Mouse (Mus musculus) regulatory T cell (primary cell): ENCODE data around the gene Fndc3b.
"Not testable (repeated sequence)": the region's sequence is repeated elsewhere in the genome, so short reads cannot be mapped to it uniquely, and the experiment has no call there.

ENCODE experiments used
- in situ Hi-C: fragments of 300-600 bp; cut with MboI, MseI; formaldehyde crosslinking; loops from one replicate; pipeline ENCODE4 v1.15.1; 2025; ENCODE audit warnings: high pct_unique_total_duplicates

The Fndc3b gene

GRCm38 (mm10) chr3:27427406-27427805 is 283.7 kb downstream of the Fndc3b start:
- in situ Hi-C loops = no loop called here

- in situ Hi-C loops = no loop called here
These were observed 286.9 kb downstream of the Fndc3b start for GRCm38 (mm10) chr3:27424049-27424667.

- in situ Hi-C loops = no loop called here
These were observed 288.6 kb downstream of the Fndc3b start for GRCm38 (mm10) chr3:27422521-27422920.

GRCm38 (mm10) chr3:27421980-27422379 is 289.1 kb downstream of the Fndc3b start:
- in situ Hi-C loops = no loop called here

- in situ Hi-C loops = no loop called here
These were observed 292.5 kb downstream of the Fndc3b start for GRCm38 (mm10) chr3:27418602-27419001.

GRCm38 (mm10) chr3:27416786-27417185 is 294.3 kb downstream of the Fndc3b start:
- in situ Hi-C loops = no loop called here

- in situ Hi-C loops = no loop called here
These were observed 297.5 kb downstream of the Fndc3b start for GRCm38 (mm10) chr3:27413566-27413965.

- in situ Hi-C loops = no loop called here
These were observed 299.8 kb downstream of the Fndc3b start for GRCm38 (mm10) chr3:27411286-27411685.

- in situ Hi-C loops = no loop called here
These were observed 302.5 kb downstream of the Fndc3b start for GRCm38 (mm10) chr3:27408564-27408963.

GRCm38 (mm10) chr3:27406440-27406839 is 304.7 kb downstream of the Fndc3b start:
- in situ Hi-C loops = no loop called here

GRCm38 (mm10) chr3:27400996-27401395 is 310.1 kb downstream of the Fndc3b start:
- in situ Hi-C loops = not testable (repeated sequence)

GRCm38 (mm10) chr3:27389923-27390322 is 321.2 kb downstream of the Fndc3b start:
- in situ Hi-C loops = no loop called here

GRCm38 (mm10) chr3:27384836-27385235 is 326.3 kb downstream of the Fndc3b start:
- in situ Hi-C loops = no loop called here

- in situ Hi-C loops = no loop called here
These were observed 333.2 kb downstream of the Fndc3b start for GRCm38 (mm10) chr3:27377935-27378334.

GRCm38 (mm10) chr3:27374396-27374795 is 336.7 kb downstream of the Fndc3b start:
- in situ Hi-C loops = no loop called here

- in situ Hi-C loops = no loop called here
These were observed 339.1 kb downstream of the Fndc3b start for GRCm38 (mm10) chr3:27371725-27372650.

- in situ Hi-C loops = no loop called here
These were observed 339.9 kb downstream of the Fndc3b start, which contains the start of gene Ghsr for GRCm38 (mm10) chr3:27371276-27371621. Gene Ghsr, plus strand, starts transcription at chr3:27371351.

GRCm38 (mm10) chr3:27370582-27371275 is 340.4 kb downstream of the Fndc3b start:
- in situ Hi-C loops = no loop called here

GRCm38 (mm10) chr3:27370125-27370524 is 341.0 kb downstream of the Fndc3b start:
- in situ Hi-C loops = no loop called here
